Mouse (Mus musculus) cerebellum, adult (tissue): Measurements from ENCODE around the gene Vmn1r83.

Experiments
- ATAC-seq: cut with Nextera tagmentation; 2 replicates; pipeline ENCODE4 v1.9.2; 2017; ENCODE audit warnings: mild to moderate bottlenecking, moderate library complexity, mixed read lengths; ENCODE audit not compliant: insufficient number of reproducible peaks, low FRiP score, low TSS enrichment

Gene Vmn1r83

DNA sequence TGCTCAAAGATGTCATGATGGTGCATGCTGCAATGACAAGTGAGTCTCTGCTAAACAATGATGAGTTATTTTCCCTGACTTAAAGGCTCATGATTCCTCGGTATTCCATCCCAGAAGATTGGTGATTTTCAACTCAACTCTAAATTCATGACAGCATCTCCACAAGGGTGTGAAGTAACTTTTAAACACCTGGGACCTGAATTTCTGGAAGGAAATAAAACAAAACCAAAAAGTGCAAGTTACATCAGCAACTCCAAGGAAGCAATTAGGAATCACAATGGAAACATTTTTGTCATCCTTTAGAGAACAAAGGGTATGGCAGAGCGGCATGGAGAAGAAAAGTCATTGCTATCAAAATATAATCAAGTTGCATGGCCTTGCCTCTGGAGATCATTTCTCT, at the start of gene Vmn1r83:
Gene Vmn1r83, minus strand, starts transcription at position 101 of the 400 bp plus-strand sequence.
- no peak for ATAC-seq

- ATAC-seq, result no peak
Measured at GRCm38 (mm10) chr7:12369173-12369572, 39.9 kb upstream of the Vmn1r83 start, which contains the start of gene Vmn1r84. Gene Vmn1r84, minus strand, starts transcription at chr7:12369273.

DNA sequence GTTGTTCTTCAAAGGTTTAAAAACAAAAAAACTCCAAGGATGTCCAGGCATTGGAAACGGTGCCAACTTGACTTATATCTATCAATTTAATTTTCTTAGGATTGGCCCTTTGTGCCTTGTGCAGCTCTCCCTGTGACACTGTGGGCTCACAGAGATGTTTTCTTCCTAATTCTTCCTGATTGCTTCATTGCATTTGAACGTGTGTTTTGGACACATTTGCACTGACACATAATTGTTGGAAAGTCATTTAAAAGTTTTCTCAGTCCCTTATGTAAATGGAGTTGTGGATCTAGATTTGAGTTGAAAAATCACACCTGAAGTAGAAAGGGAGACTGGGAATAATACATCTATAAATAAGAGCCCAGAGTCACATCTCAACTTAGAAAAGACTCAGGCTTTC, 29.2 kb downstream of the Vmn1r83 start, which contains the start of gene Vmn1r82:
Gene Vmn1r82, plus strand, starts transcription at position 301 of the 400 bp plus-strand sequence.
- no peak for ATAC-seq
